Mouse (Mus musculus) heart, adult 9 months (tissue): ENCODE data around the gene Fam180a.
"Not testable (repeated sequence)": the region's sequence is repeated elsewhere in the genome, so short reads cannot be mapped to it uniquely, and the experiment has no call there.

ENCODE experiments used
- DNase-seq, 2 experiments: peaks; one replicate each; pipeline ENCODE4 v3.0.0; 2022; ENCODE audit warnings: low spot score in 2 of 2

The Fam180a gene

GRCm38 (mm10) chr6:35326111-35326515, at the start of gene Fam180a:
Fam180a (minus strand) TSS chr6:35326141.
- peak; percentile 66 to 70 for DNase-seq

GRCm38 (mm10) chr6:35374052-35374451, 48.1 kb upstream of the Fam180a start:
- DNase-seq, result no peak

- DNase-seq, result no peak
These were observed 44.4 kb upstream of the Fam180a start for GRCm38 (mm10) chr6:35370356-35370755.

- not testable (repeated sequence) for DNase-seq
These were observed 43.8 kb upstream of the Fam180a start for GRCm38 (mm10) chr6:35369578-35370282.

GRCm38 (mm10) chr6:35362596-35362995, 36.7 kb upstream of the Fam180a start:
- DNase-seq, result peak; percentile 65 to 74

GRCm38 (mm10) chr6:35355320-35355719, 29.4 kb upstream of the Fam180a start:
- DNase-seq, result no peak

GRCm38 (mm10) chr6:35354622-35354998, 28.7 kb upstream of the Fam180a start:
- no peak for DNase-seq

GRCm38 (mm10) chr6:35353846-35354621, 28.1 kb upstream of the Fam180a start:
- no peak for DNase-seq

- no peak for DNase-seq
These were observed 27.5 kb upstream of the Fam180a start for GRCm38 (mm10) chr6:35353416-35353815.

- DNase-seq, result no peak
These were observed 26.9 kb upstream of the Fam180a start for GRCm38 (mm10) chr6:35352867-35353266.

- no peak for DNase-seq
These were observed 25.9 kb upstream of the Fam180a start for GRCm38 (mm10) chr6:35351826-35352225.

GRCm38 (mm10) chr6:35349784-35350183, 23.8 kb upstream of the Fam180a start:
- DNase-seq, result peak; percentile 74 to 87

- DNase-seq, result no peak
These were observed 12.7 kb upstream of the Fam180a start for GRCm38 (mm10) chr6:35338640-35339039.

- DNase-seq, result no peak
These were observed 11.9 kb upstream of the Fam180a start for GRCm38 (mm10) chr6:35337836-35338235.

- no peak for DNase-seq
These were observed 9.5 kb upstream of the Fam180a start for GRCm38 (mm10) chr6:35335452-35335851.

- no peak for DNase-seq
These were observed 8.3 kb upstream of the Fam180a start for GRCm38 (mm10) chr6:35334278-35334677.

- DNase-seq, result no peak
These were observed 7.7 kb upstream of the Fam180a start for GRCm38 (mm10) chr6:35333632-35334031.

GRCm38 (mm10) chr6:35330834-35331233, 4.9 kb upstream of the Fam180a start:
- no peak for DNase-seq

- DNase-seq, result no peak
These were observed 4.0 kb upstream of the Fam180a start for GRCm38 (mm10) chr6:35329956-35330355.

GRCm38 (mm10) chr6:35324306-35324705, 1.6 kb downstream of the Fam180a start:
- no peak for DNase-seq

GRCm38 (mm10) chr6:35323046-35323445, 2.9 kb downstream of the Fam180a start:
- no peak for DNase-seq

GRCm38 (mm10) chr6:35321105-35321504, 4.8 kb downstream of the Fam180a start:
- no peak for DNase-seq

- no peak for DNase-seq
These were observed 6.1 kb downstream of the Fam180a start for GRCm38 (mm10) chr6:35319850-35320249.
